In genomic region chr5:72205271-72205670, GRCm38 (mm10) we compare ENCODE assay signal across 20 mouse cellular contexts. TPM values are rescaled to one million over a fixed set of nuclear protein-coding genes. Genes with fewer than 3 reads are reported as not detected.
DNase-seq lines count a peak whose midpoint lies in the region; ATAC-seq and TF ChIP-seq lines count a peak whose summit lies in the region.
"Had no signal": no experiment of that assay in that cellular context is flagged by ENCODE, and none has a peak within 500 bp of the region (broad histone marks: within the 10 kb centered on the region; RNA-seq: fewer than 3 reads in every experiment).

No protein-coding gene starts in this region.

- WGBS in heart, embryonic 10.5 days, result 81% methylated on average over 5 of the region's 5 CpGs
- 73% methylated on average over 5 of the region's 5 CpGs for WGBS in liver, postnatal 0 days (ENCODE audit: insufficient replicate concordance)
- 85% methylated on average over 5 of the region's 5 CpGs for WGBS in liver, embryonic 11.5 days
- WGBS in spleen, adult 2 months, result 79% methylated on average over 5 of the region's 5 CpGs

- no peak overlapping the region for H3K4me3 ChIP-seq in heart, embryonic 10.5 days
- H3K4me3 ChIP-seq in liver, postnatal 0 days (ENCODE audit: low read depth, low read length), result no peak overlapping the region
- no peak overlapping the region for H3K4me3 ChIP-seq in liver, embryonic 11.5 days (ENCODE audit: low read depth, low read length)
- H3K4me3 ChIP-seq in spleen, adult 2 months (ENCODE audit: extremely low read depth, insufficient read depth, insufficient read length), result peak overlapping the region; percentile 32
- H3K4me3 ChIP-seq: forebrain, embryonic 12.5 days; heart, embryonic 15.5 days; hindbrain, embryonic 10.5 days had no signal

- no peak for TF ChIP-seq EP300 in liver, postnatal 0 days (IDR thresholded peaks at IDR 0.05; ENCODE audit: low read depth)

- H3K36me3 ChIP-seq in heart, embryonic 10.5 days, result no peaks in the 10 kb centered on the region
- no peaks in the 10 kb centered on the region for H3K36me3 ChIP-seq in liver, postnatal 0 days (replicated peaks; ENCODE audit: insufficient read depth, low read length)
- H3K36me3 ChIP-seq in liver, embryonic 11.5 days (ENCODE audit: control insufficient read depth, insufficient read depth, low read length), result no peaks in the 10 kb centered on the region
- no peaks in the 10 kb centered on the region for H3K36me3 ChIP-seq in spleen, adult 2 months (ENCODE audit: control insufficient read depth, insufficient read depth, low read length)
- H3K36me3 ChIP-seq: forebrain, embryonic 12.5 days; heart, embryonic 15.5 days; hindbrain, embryonic 10.5 days had no signal

- H3K4me2 ChIP-seq in liver, postnatal 0 days (ENCODE audit: low read depth, low read length), result peak overlapping the region; percentile 78
- H3K4me2 ChIP-seq in liver, embryonic 11.5 days, result no peak overlapping the region
- H3K4me2 ChIP-seq: forebrain, embryonic 12.5 days had no signal

- no peak overlapping the region for H3K9ac ChIP-seq in liver, postnatal 0 days (replicated peaks)
- no peak overlapping the region for H3K9ac ChIP-seq in liver, embryonic 11.5 days (ENCODE audit: low read depth, low read length)
- H3K9ac ChIP-seq: forebrain, embryonic 12.5 days; heart, embryonic 15.5 days; hindbrain, embryonic 14.5 days had no signal

- no peaks in the 10 kb centered on the region for H3K27me3 ChIP-seq in heart, embryonic 10.5 days (ENCODE audit: insufficient read depth, poor library complexity, severe bottlenecking)
- no peaks in the 10 kb centered on the region for H3K27me3 ChIP-seq in liver, postnatal 0 days (ENCODE audit: insufficient read depth, low read length)
- H3K27me3 ChIP-seq in liver, embryonic 11.5 days (replicated peaks; ENCODE audit: control insufficient read depth, insufficient read depth, low read length), result no peaks in the 10 kb centered on the region
- H3K27me3 ChIP-seq in spleen, adult 2 months (ENCODE audit: control insufficient read depth, insufficient read depth, low read length), result no peaks in the 10 kb centered on the region
- H3K27me3 ChIP-seq: heart, embryonic 15.5 days; Patski had no signal

- no peaks in the 10 kb centered on the region for H3K9me3 ChIP-seq in heart, embryonic 10.5 days
- no peaks in the 10 kb centered on the region for H3K9me3 ChIP-seq in liver, postnatal 0 days (ENCODE audit: low read length)
- no peaks in the 10 kb centered on the region for H3K9me3 ChIP-seq in liver, embryonic 11.5 days (ENCODE audit: control insufficient read depth, low read length)
- H3K9me3 ChIP-seq: forebrain, embryonic 12.5 days; heart, embryonic 15.5 days; hindbrain, embryonic 10.5 days had no signal

- no peak for TF ChIP-seq POLR2A in spleen, adult 2 months (IDR thresholded peaks at IDR 0.05; ENCODE audit: low read depth, low read length)

- TF ChIP-seq CTCF in liver, postnatal 0 days (IDR thresholded peaks at IDR 0.05; ENCODE audit: low read depth), result no peak
- no peak for TF ChIP-seq CTCF in spleen, adult 2 months (IDR thresholded peaks at IDR 0.05; ENCODE audit: extremely low read depth, insufficient read depth, insufficient read length, insufficient replicate concordance)

- peak; percentile 7 for DNase-seq in heart, adult 11 months
- DNase-seq in heart, embryonic 10.5 days (ENCODE audit: low spot score), result no peak
- no peak for DNase-seq in liver, postnatal 0 days
- DNase-seq in liver, embryonic 11.5 days (ENCODE audit: low spot score), result no peak
- no peak for DNase-seq in spleen, adult 2 months (ENCODE audit: low read depth in 1 of 2, low spot score in 2 of 2)
- no peak for DNase-seq in spleen, adult 18-20 months
- DNase-seq in induced T-regulatory cell, adult 2 months (ENCODE audit: low read depth), result peak; percentile 71
- DNase-seq in embryo, embryonic 9.5 days (ENCODE audit: extremely low spot score), result no peak
- DNase-seq: adrenal gland, postnatal 14 days; cerebellum, adult 11-12 months; cerebellum, adult 9-10 months; cerebellum, postnatal 25 days; gastrocnemius, postnatal 14 days; heart, postnatal 14 days had no signal

- H3K4me1 ChIP-seq in heart, embryonic 10.5 days, result peaks cover 11% of the 10 kb centered on the region
- H3K4me1 ChIP-seq in liver, postnatal 0 days (ENCODE audit: insufficient read depth), result peaks cover 30% of the 10 kb centered on the region
- H3K4me1 ChIP-seq in liver, embryonic 11.5 days (replicated peaks; ENCODE audit: control insufficient read depth, insufficient read depth, low read length), result peaks cover 17% of the 10 kb centered on the region; the same call in 1 of the 2 replicates
- peaks cover 10% of the 10 kb centered on the region for H3K4me1 ChIP-seq in spleen, adult 2 months (ENCODE audit: control insufficient read depth, insufficient read depth, insufficient read length)

- no peak overlapping the region for H3K27ac ChIP-seq in heart, embryonic 10.5 days
- H3K27ac ChIP-seq in liver, postnatal 0 days (ENCODE audit: low read depth), result no peak overlapping the region
- no peak overlapping the region for H3K27ac ChIP-seq in liver, embryonic 11.5 days (ENCODE audit: low read depth, low read length)
- H3K27ac ChIP-seq in spleen, adult 2 months (ENCODE audit: insufficient read depth, low read length), result no peak overlapping the region
- H3K27ac ChIP-seq: forebrain, embryonic 12.5 days; heart, embryonic 15.5 days; hindbrain, embryonic 10.5 days; hindbrain, embryonic 14.5 days had no signal

- ATAC-seq in liver, postnatal 0 days, result no peak
- ATAC-seq in liver, embryonic 11.5 days (replicated peaks; ENCODE audit: low FRiP score), result no peak
- ATAC-seq: forebrain, embryonic 16.5 days; Patski had no signal

RNA-seq across cellular contexts. Expression of gene Commd8, which starts 37.3 kb away (rescaled TPM):
- polyA plus RNA-seq in heart, embryonic 10.5 days (2016; fragmentation: Nextera tagmentation; extraction: Ambion mirVana), result 117 and 133 TPM in 2 replicates
- 49.4 and 55.0 TPM in 2 replicates for polyA plus RNA-seq in liver, postnatal 0 days (2015; fragmentation: Nextera tagmentation; extraction: Ambion mirVana)
- polyA plus RNA-seq in liver, embryonic 11.5 days (2014; fragmentation: Nextera tagmentation; extraction: Ambion mirVana), result 125 and 127 TPM in 2 replicates
- 4.4 and 5.2 TPM in 2 replicates for polyA plus RNA-seq in spleen, adult 2 months (2012; rRNA removed)

Comparison
In these comparisons a context has a peak if more than half of its experiments do, and no peak if none do; other contexts are left out.
1. DNase-seq: peak in heart, adult 11 months (single experiment) and induced T-regulatory cell, adult 2 months (single experiment); none in heart, embryonic 10.5 days (single experiment), liver, postnatal 0 days (single experiment), liver, embryonic 11.5 days (single experiment), spleen, adult 2 months (0 of 2), spleen, adult 18-20 months (0 of 2) and embryo, embryonic 9.5 days (single experiment).